Mouse (Mus musculus): ENCODE results near the gene Tyro3. TPM values are rescaled to one million over a fixed set of nuclear protein-coding genes. Genes with fewer than 3 reads are reported as not detected.

The Tyro3 gene
- polyA plus RNA-seq, 1 experiment, result 0.64 TPM

DNA sequence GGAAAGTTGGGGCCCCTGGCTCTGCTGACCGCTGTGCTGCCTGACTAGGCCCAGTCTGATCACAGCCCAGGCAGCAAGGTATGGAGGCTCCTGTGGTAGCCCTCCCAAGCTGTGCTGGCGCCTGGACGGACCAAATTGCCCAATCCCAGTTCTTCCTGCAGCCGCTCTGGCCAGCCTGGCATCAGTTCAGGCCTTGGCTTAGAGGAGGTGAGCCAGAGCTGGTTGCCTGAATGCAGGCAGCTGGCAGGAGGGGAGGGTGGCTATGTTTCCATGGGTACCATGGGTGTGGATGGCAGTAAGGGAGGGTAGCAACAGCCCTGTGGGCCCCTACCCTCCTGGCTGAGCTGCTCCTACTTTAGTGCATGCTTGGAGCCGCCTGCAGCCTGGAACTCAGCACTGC is 19.5 kb downstream of the Tyro3 start:
- TF ChIP-seq GATA1 (IDR thresholded peaks at IDR 0.05; ENCODE audit: borderline replicate concordance, low read length) (no peak), FLI1 (IDR thresholded peaks at IDR 0.05; ENCODE audit: low read length) (no peak)
- Histone ChIP-seq H3K4me1 (no peaks in the 10 kb centered on the region), H3K4me3 (replicated peaks) (no peak overlapping the region), H3K27me3 (replicated peaks) (peaks cover 51% of the 10 kb centered on the region), H3K9me3 (no peaks in the 10 kb centered on the region), H3K36me3 (replicated peaks; ENCODE audit: low read length) (no peaks in the 10 kb centered on the region)

DNA sequence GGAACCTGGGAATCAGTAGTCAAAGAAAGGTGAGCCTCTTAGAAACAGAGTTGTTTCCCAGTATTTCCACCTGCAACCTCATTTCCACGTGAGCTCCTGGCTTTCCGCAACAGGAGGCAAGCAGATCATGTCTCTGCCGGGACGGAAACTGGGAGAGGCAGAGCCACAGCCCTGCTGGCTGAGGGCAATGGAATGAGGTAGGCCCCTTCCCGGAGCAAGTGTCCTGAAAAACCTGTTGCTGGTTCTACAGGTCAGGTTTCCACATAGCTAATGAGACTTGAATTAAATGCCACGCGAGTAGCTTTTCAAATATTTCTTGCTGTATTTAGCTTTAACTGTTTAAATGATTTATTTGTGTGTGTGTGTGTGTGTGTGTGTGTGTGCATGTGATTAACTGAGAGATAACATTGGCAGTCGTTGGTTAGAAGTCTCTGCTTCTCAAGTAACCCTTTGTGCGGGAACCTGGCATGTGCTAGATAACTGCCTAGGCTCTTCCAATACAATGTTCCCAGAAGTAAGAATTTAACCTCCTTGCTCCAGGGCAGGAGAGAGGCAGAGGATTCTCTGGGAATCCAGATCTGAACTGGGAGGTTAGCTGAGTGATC is 21.2 kb downstream of the Tyro3 start:
- no peak for TF ChIP-seq GATA1 (IDR thresholded peaks at IDR 0.05; ENCODE audit: borderline replicate concordance, low read length)
- TF ChIP-seq FLI1 (IDR thresholded peaks at IDR 0.05; ENCODE audit: low read length), result no peak
- Histone ChIP-seq H3K9me3 (no peaks in the 10 kb centered on the region), H3K36me3 (replicated peaks; ENCODE audit: low read length) (no peaks in the 10 kb centered on the region), H3K4me1 (no peaks in the 10 kb centered on the region), H3K27me3 (replicated peaks) (peaks cover 45% of the 10 kb centered on the region), H3K4me3 (replicated peaks) (no peak overlapping the region)

DNA sequence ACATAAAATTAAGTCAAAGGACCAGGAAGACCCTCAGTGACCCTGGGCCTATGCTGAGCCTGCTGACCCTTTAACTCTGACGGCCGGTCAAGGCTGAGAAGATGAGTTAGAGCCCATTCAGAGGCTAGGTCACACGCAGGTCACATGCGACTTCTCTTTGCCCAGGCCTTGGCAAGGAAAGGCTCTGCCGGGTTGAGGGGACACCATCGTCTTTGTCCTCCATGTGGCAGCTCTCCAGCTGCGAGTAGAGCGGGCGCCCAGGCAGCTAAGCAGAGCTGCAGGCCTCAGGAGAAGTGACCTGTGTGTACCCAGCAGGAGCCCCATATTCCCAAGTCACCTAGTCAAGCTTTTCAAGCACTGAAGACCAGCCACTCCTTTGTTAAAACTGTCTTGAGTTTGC is 23.6 kb downstream of the Tyro3 start:
- Histone ChIP-seq H3K9me3 (no peaks in the 10 kb centered on the region), H3K36me3 (replicated peaks; ENCODE audit: low read length) (no peaks in the 10 kb centered on the region), H3K27me3 (replicated peaks) (peaks cover 38% of the 10 kb centered on the region), H3K4me3 (replicated peaks) (no peak overlapping the region), H3K4me1 (no peaks in the 10 kb centered on the region)
- TF ChIP-seq GATA1 (IDR thresholded peaks at IDR 0.05; ENCODE audit: borderline replicate concordance, low read length) (no peak), FLI1 (IDR thresholded peaks at IDR 0.05; ENCODE audit: low read length) (no peak)

DNA sequence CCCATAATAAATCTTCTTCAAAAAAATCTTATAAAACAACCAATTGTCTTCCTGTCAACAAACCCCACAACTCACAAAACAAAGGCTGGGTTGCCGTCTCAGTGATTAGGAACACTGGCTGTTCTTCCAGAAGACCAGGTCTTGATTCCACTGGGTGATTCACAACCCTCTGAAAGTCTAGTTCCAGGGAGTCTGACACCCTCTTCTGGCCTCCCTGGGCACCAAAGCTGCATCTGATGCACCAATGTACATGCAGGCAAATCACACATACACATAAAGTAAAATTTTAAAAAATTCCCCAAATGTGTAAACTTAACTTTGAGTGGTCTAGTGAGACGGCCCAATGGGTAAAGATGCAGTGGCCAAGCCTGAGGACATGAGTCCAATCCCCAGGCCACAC is 33.0 kb downstream of the Tyro3 start:
- Histone ChIP-seq H3K9me3 (no peaks in the 10 kb centered on the region), H3K27me3 (replicated peaks) (peaks cover 8% of the 10 kb centered on the region), H3K4me1 (no peaks in the 10 kb centered on the region), H3K4me3 (replicated peaks) (no peak overlapping the region), H3K36me3 (replicated peaks; ENCODE audit: low read length) (no peaks in the 10 kb centered on the region)
- TF ChIP-seq FLI1 (IDR thresholded peaks at IDR 0.05; ENCODE audit: low read length), result no peak
- no peak for TF ChIP-seq GATA1 (IDR thresholded peaks at IDR 0.05; ENCODE audit: borderline replicate concordance, low read length)

DNA sequence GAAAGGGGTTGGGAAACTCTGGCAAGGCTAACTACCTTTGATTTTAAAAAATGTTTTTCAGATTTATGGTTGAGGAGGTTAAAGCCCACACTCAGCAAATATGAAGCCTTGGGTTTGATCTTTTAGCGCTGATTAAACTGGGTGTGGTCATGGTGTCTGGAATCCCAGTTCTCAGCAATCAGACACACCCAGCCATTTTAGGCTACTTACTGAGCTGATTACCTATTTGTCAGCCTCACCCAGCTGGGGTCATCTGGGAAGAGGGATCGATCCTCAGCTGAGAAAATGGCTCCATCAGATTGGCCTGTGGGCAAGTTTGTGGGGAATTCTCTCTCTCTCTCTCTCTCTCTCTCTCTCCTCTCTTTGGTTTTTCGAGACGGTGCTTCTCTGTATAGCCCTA is 36.7 kb downstream of the Tyro3 start:
- no peaks in the 10 kb centered on the region for H3K9me3 ChIP-seq
- H3K4me3 ChIP-seq (replicated peaks), result no peak overlapping the region
- no peaks in the 10 kb centered on the region for H3K36me3 ChIP-seq (replicated peaks; ENCODE audit: low read length)
- TF ChIP-seq GATA1 (IDR thresholded peaks at IDR 0.05; ENCODE audit: borderline replicate concordance, low read length) (no peak), FLI1 (IDR thresholded peaks at IDR 0.05; ENCODE audit: low read length) (no peak)
- peaks cover 12% of the 10 kb centered on the region for H3K4me1 ChIP-seq
- H3K27me3 ChIP-seq (replicated peaks), result peaks cover 23% of the 10 kb centered on the region

DNA sequence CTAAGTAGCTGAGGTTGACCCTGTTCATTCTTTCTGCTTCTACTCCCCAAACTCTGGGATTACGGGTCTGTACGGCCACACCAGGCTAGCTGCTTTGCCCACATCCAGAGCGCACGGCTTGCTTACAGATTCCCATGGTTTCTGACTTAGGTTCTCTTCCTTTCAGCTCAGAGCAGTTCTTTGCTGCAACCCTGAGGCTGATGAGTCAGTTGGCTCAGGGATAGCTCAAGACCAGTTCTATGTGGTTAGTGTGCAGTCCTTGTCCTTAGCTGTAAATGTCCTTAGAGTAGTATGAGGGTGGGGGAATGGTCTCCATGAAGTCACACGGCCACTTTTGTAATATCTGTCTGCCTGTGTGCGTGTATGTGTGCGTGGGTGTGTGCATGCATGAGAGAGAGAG is 40.1 kb downstream of the Tyro3 start:
- Histone ChIP-seq H3K4me1 (peaks cover 12% of the 10 kb centered on the region), H3K4me3 (replicated peaks) (no peak overlapping the region), H3K27me3 (replicated peaks) (peaks cover 25% of the 10 kb centered on the region), H3K36me3 (replicated peaks; ENCODE audit: low read length) (no peaks in the 10 kb centered on the region), H3K9me3 (peaks cover 3% of the 10 kb centered on the region; the same call in 1 of the 2 replicates)
- TF ChIP-seq FLI1 (IDR thresholded peaks at IDR 0.05; ENCODE audit: low read length) (no peak), GATA1 (IDR thresholded peaks at IDR 0.05; ENCODE audit: borderline replicate concordance, low read length) (no peak)

DNA sequence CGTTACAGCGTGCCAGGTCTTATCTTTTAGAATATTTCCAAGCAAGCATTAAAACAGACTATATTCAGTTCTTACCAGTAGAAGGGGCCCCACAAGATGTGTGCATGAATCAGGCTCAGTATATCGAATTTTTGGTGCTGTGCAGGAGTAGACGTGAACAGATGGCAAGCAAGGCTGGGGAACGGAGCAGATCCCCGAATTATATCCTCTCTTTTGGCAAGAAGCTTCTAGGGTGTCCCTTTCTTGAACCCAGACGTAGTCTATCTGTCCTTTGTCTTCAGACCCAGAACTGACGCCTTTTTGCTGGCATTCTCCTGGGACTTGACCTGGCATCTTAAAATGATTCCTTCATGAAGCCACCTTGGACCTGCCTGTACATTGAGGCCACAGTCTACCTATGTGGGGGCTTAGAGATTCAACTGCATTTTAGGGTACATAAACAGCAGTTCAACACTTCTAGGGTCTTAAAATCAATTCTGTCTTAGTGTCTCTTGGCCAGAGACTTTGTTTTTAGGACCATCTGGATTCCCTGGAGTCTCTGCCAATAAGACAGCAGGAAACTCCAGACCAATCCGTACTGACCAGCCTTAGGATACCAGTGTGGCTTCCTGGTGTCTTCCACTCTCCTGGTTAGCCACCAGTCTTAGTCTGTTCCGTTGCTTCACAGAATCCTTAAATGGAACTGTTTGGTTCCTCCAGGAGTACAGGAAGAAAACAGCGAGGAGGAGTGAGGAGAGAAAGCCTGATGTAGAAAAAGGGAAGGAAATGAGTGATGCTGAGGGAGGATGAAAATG is 41.0 kb downstream of the Tyro3 start:
- TF ChIP-seq FLI1 (IDR thresholded peaks at IDR 0.05; ENCODE audit: low read length) (no peak), GATA1 (IDR thresholded peaks at IDR 0.05; ENCODE audit: borderline replicate concordance, low read length) (no peak)
- Histone ChIP-seq H3K27me3 (replicated peaks) (peaks cover 21% of the 10 kb centered on the region), H3K4me1 (peaks cover 12% of the 10 kb centered on the region)

DNA sequence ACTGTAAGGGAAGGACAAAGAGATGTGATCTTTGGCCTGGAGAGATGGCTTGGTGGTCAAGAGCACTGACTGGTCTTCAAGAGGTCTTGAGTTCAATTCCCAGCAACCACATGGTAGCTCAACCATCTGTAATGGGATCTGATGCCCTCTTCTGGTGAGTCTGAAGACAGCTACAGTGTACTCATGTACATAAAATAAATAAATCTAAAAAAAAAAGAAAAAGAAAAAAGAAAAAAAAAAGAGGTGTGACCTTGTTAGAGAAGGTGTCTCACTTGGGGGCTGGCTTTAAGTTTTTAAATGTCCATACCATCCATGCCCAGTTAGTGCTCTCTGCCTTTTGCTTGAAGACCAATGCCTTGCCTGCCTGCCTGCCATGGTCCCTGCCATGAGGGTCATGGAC is 42.5 kb downstream of the Tyro3 start:
- no peak overlapping the region for H3K4me3 ChIP-seq (replicated peaks)
- TF ChIP-seq FLI1 (IDR thresholded peaks at IDR 0.05; ENCODE audit: low read length) (no peak), GATA1 (IDR thresholded peaks at IDR 0.05; ENCODE audit: borderline replicate concordance, low read length) (no peak)
- peaks cover 12% of the 10 kb centered on the region for H3K4me1 ChIP-seq
- peaks cover 3% of the 10 kb centered on the region; the same call in 1 of the 2 replicates for H3K9me3 ChIP-seq
- no peaks in the 10 kb centered on the region for H3K36me3 ChIP-seq (replicated peaks; ENCODE audit: low read length)
- H3K27me3 ChIP-seq (replicated peaks), result peaks cover 21% of the 10 kb centered on the region

More for the DNA sequence above, 41.0 kb downstream of the Tyro3 start:
- peaks cover 3% of the 10 kb centered on the region; the same call in 1 of the 2 replicates for H3K9me3 ChIP-seq
- H3K4me3 ChIP-seq (replicated peaks), result peak overlapping the region; percentile 20
- H3K36me3 ChIP-seq (replicated peaks; ENCODE audit: low read length), result no peaks in the 10 kb centered on the region

DNA sequence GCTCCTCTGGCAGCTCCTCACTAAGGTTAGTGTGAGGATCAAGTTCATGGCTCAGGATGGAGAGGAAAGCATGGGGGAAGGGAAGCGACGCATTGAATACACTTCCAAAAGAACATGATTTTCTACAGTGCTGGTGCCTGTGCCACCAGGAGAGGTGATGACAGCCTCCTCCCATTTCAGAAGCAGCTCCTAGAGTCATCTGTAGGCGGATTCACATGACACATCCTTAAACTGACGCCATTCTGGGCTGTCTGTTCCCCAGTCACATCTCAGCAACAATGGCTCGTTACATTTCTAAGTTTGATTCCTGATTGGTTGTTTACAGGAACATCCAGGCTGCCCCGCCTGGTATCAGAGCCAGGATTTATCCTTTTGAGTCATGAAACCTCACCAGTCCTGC is 44.5 kb downstream of the Tyro3 start:
- no peak for TF ChIP-seq GATA1 (IDR thresholded peaks at IDR 0.05; ENCODE audit: borderline replicate concordance, low read length)
- no peak for TF ChIP-seq FLI1 (IDR thresholded peaks at IDR 0.05; ENCODE audit: low read length)
- Histone ChIP-seq H3K4me3 (replicated peaks) (no peak overlapping the region), H3K9me3 (peaks cover 3% of the 10 kb centered on the region; the same call in 1 of the 2 replicates), H3K27me3 (replicated peaks) (peaks cover 20% of the 10 kb centered on the region), H3K4me1 (peaks cover 12% of the 10 kb centered on the region), H3K36me3 (replicated peaks; ENCODE audit: low read length) (no peaks in the 10 kb centered on the region)

DNA sequence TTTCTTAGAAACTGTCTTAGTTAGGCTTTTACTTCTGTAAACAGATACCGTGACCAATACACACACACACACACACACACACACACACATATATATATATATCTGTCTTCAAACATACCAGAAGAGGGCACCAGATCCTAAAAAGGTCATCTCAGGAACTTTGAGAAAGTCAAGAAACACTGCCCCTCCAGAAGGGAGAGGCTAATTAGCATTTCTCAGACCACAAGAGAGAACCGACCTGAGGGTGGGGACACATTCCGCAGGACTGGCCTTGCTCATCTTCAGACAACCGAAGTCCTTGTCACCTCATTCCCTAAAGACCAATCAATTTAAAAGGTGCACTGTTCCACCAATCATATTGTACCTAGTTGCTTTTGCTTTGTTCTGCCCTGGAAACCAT is 46.0 kb downstream of the Tyro3 start:
- H3K4me1 ChIP-seq, result peaks cover 6% of the 10 kb centered on the region
- no peak overlapping the region for H3K4me3 ChIP-seq (replicated peaks)
- TF ChIP-seq GATA1 (IDR thresholded peaks at IDR 0.05; ENCODE audit: borderline replicate concordance, low read length), result no peak
- no peak for TF ChIP-seq FLI1 (IDR thresholded peaks at IDR 0.05; ENCODE audit: low read length)
- no peaks in the 10 kb centered on the region for H3K36me3 ChIP-seq (replicated peaks; ENCODE audit: low read length)
- peaks cover 10% of the 10 kb centered on the region for H3K27me3 ChIP-seq (replicated peaks)
- peaks cover 7% of the 10 kb centered on the region for H3K9me3 ChIP-seq
